Mouse (Mus musculus): ENCODE results near the gene Art2b. TPM values are rescaled to one million over a fixed set of nuclear protein-coding genes. Genes with fewer than 3 reads are reported as not detected.

Gene Art2b
- total RNA-seq, 2 experiments from 2014 or later: not detected

Other genes with a start within 250 kb of the Art2b start
- 10 to 100 TPM; 15.6 to 25.5 TPM for gene Arap1, start 237.5 kb downstream of the Art2b start, total RNA-seq (2021)
- gene Gm45837, start 174.7 kb downstream of the Art2b start, total RNA-seq (2021): 1 to 10 TPM in 1 of 2 experiments, not detected in 1; 2.1 TPM
- gene Pde2a, start 163.9 kb downstream of the Art2b start, total RNA-seq (2021): 10 to 100 TPM; 17.6 to 22.7 TPM
- gene Clpb, start 78.0 kb upstream of the Art2b start, total RNA-seq (2021): 10 to 100 TPM; 48.6 to 50.9 TPM
- not detected for gene Phox2a, start 232.7 kb upstream of the Art2b start, total RNA-seq (2021)

Measured in gastrocnemius, postnatal 36 days (tissue).